Mouse (Mus musculus) cerebellum, adult (tissue): Measurements from ENCODE around the gene Gpr152.

Experiments used
- ATAC-seq: cut with Nextera tagmentation; 2 replicates; pipeline ENCODE4 v1.9.2; 2017; ENCODE audit warnings: mild to moderate bottlenecking, moderate library complexity, mixed read lengths; ENCODE audit not compliant: insufficient number of reproducible peaks, low FRiP score, low TSS enrichment

Gene Gpr152

GRCm38 (mm10) chr19:4166678-4167476, 27.3 kb downstream of the Gpr152 start:
- no peak for ATAC-seq

- peak; percentile 74 for ATAC-seq
These were observed 29.8 kb downstream of the Gpr152 start for GRCm38 (mm10) chr19:4169378-4169784.

- peak; percentile 34; the same call in 1 of the 2 replicates for ATAC-seq
These were observed 30.2 kb downstream of the Gpr152 start for GRCm38 (mm10) chr19:4169810-4170209.

- ATAC-seq: no peak
These were observed 31.3 kb downstream of the Gpr152 start for GRCm38 (mm10) chr19:4170723-4171392.

- no peak for ATAC-seq
These were observed 32.1 kb downstream of the Gpr152 start for GRCm38 (mm10) chr19:4171393-4172290.

GRCm38 (mm10) chr19:4172925-4173324, 33.3 kb downstream of the Gpr152 start:
- ATAC-seq: no peak

- ATAC-seq: no peak
These were observed 35.9 kb downstream of the Gpr152 start, which contains the start of gene Carns1 for GRCm38 (mm10) chr19:4175368-4175947. Gene Carns1, minus strand, starts transcription at chr19:4175479.

GRCm38 (mm10) chr19:4180411-4180810, 40.8 kb downstream of the Gpr152 start:
- no peak for ATAC-seq

- ATAC-seq: no peak
These were observed 42.3 kb downstream of the Gpr152 start for GRCm38 (mm10) chr19:4181892-4182291.

- ATAC-seq: no peak
These were observed 44.1 kb downstream of the Gpr152 start for GRCm38 (mm10) chr19:4183689-4184088.

GRCm38 (mm10) chr19:4184976-4185975, 45.7 kb downstream of the Gpr152 start:
- no peak for ATAC-seq

- no peak for ATAC-seq
These were observed 47.7 kb downstream of the Gpr152 start for GRCm38 (mm10) chr19:4187303-4187702.

GRCm38 (mm10) chr19:4189051-4189620, 49.5 kb downstream of the Gpr152 start:
- no peak for ATAC-seq

GRCm38 (mm10) chr19:4190831-4191334, 51.3 kb downstream of the Gpr152 start, which contains the start of gene Tbc1d10c:
Gene Tbc1d10c, minus strand, starts transcription at chr19:4191284.
- ATAC-seq: no peak

- peak; percentile 70 for ATAC-seq
These were observed 52.1 kb downstream of the Gpr152 start, which contains the start of gene Ppp1ca for GRCm38 (mm10) chr19:4191528-4192250. Gene Ppp1ca, plus strand, starts transcription at chr19:4192065.

GRCm38 (mm10) chr19:4192251-4192985, 52.8 kb downstream of the Gpr152 start:
- ATAC-seq: no peak

- no peak for ATAC-seq
These were observed 53.5 kb downstream of the Gpr152 start for GRCm38 (mm10) chr19:4193129-4193528.
